Mouse (Mus musculus): ENCODE results near the gene Prkg1. TPM values are rescaled to one million over a fixed set of nuclear protein-coding genes. Genes with fewer than 3 reads are reported as not detected.
A peak's percentile ranks its signal among the peaks of the same experiment; 100 is the strongest.
"Not testable (repeated sequence)": the region's sequence is repeated elsewhere in the genome, so short reads cannot be mapped to it uniquely, and the experiment has no call there.

Prkg1 gene
- polyA plus RNA-seq, 1 experiment from 2014 or later = 16.8 TPM

DNA sequence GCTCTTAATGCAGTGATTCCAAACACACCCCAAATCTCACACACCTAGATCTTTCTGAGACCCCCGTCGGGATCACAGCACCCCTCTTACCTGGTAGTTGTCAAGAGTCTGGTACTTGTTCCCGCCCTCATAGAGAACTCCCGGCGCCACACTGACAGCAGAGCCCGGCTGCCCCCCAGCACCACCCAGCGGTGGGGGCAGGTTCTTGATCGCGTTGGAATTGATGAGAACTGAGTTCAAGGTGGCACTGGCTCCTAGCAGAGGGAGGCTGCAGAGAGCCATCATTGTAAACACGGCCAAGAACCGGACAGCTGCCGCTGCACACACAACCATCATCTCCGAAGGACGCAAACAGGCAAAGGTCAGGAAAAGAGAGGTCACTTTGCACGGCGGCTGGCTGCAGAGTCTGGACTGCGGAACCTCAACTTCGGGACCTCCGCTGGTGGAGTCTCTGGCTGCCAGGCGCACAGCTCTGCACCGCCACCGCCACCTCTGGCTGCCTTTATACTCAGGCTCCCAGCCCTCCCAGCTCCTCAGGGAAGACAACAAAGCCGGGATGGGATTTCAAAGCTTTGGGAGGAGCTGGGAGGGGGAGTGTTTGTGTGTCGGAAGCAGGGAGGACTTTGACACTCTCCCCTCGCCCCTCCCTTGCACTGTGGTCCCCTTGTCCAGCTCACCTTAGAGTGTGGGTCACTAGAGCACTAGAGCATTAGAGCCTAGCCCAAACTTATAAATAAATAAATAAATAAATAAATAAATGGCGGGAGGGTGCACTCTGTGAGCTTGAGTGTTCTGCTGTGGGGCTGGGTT, 1215.6 kb downstream of the Prkg1 start, which contains the start of gene Dkk1:
TSS of gene Dkk1 (minus strand) at position 622 of the 810 bp plus-strand sequence.
- Histone ChIP-seq H3K36me3 (no peaks in the 10 kb centered on the region), H3K9ac (peak within 1 kb of the TSS; percentile 47), H3K4me3 (peak within 1 kb of the TSS; percentile 45), H3K27ac (peak within 1 kb of the TSS; percentile 23; the same call in 1 of the 2 replicates), H3K27me3 (peaks cover 41% of the 10 kb centered on the region), H3K9me3 (no peaks in the 10 kb centered on the region), H3K4me1 (peaks cover 20% of the 10 kb centered on the region; the same call in 1 of the 2 replicates), H3K4me2 (replicated peaks) (peak within 1 kb of the TSS; percentile 63)
- ATAC-seq (ENCODE audit: insufficient number of reproducible peaks, insufficient read depth, low FRiP score, low TSS enrichment) = peak; percentile 88
- WGBS = 1% methylated on average over 26 of the region's 26 CpGs

DNA sequence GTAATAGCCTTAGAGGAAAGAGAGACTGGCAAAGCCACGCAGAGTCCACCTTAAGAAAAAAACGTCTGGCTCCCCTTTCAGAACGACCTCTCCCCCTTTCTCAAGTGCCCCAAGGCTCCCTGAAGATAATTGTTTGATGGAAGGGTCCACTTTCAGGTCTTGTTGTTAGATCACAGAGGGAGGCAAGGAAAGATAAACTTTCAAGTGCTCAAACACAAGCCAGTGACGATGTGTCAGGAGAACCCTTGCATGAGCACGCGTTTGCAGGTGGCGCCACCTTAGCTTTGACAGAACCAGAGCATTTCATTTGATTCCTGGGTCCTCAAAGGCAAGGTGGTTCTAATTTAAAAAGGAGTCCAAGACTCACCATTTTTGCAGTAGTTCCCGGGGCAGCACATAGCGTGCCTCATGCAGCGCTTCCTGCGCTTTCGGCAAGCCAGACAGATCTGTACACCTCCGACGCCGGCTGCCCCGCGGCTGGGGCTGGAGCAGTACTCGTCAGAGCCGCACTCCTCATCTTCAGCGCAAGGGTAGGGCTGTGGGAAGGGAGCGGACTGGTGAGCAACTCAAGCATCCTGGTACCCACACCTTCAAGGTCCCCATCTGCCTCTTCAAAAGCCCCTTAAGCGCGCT, 1216.3 kb downstream of the Prkg1 start:
- Histone ChIP-seq H3K9me3 (no peaks in the 10 kb centered on the region), H3K27ac (no peak overlapping the region), H3K4me3 (peak overlapping the region; percentile 45), H3K36me3 (no peaks in the 10 kb centered on the region), H3K4me1 (peaks cover 20% of the 10 kb centered on the region; the same call in 1 of the 2 replicates), H3K27me3 (peaks cover 34% of the 10 kb centered on the region), H3K9ac (peak overlapping the region; percentile 47), H3K4me2 (replicated peaks) (peak overlapping the region; percentile 63)
- WGBS = under 1% methylated on average over 23 of the region's 23 CpGs
- peak; percentile 36; the same call in 1 of the 2 replicates for ATAC-seq (ENCODE audit: insufficient number of reproducible peaks, insufficient read depth, low FRiP score, low TSS enrichment)

- WGBS = 2% methylated on average over 44 of the region's 44 CpGs
- Histone ChIP-seq H3K4me2 (replicated peaks) (peak overlapping the region; percentile 65), H3K9ac (peak overlapping the region; percentile 33; the same call in 1 of the 2 replicates), H3K4me3 (peak overlapping the region; percentile 37)
- not testable (repeated sequence) for H3K27me3 ChIP-seq; H3K27ac ChIP-seq; H3K9me3 ChIP-seq; ATAC-seq (ENCODE audit: insufficient number of reproducible peaks, insufficient read depth, low FRiP score, low TSS enrichment); H3K4me1 ChIP-seq; H3K36me3 ChIP-seq
These were observed 1225.4 kb downstream of the Prkg1 start for GRCm38 (mm10) chr19:30539365-30539941.

GRCm38 (mm10) chr19:30516771-30517170, 1248.1 kb downstream of the Prkg1 start:
- WGBS = 57% methylated on average over 6 of the region's 6 CpGs
- Histone ChIP-seq H3K27me3 (no peaks in the 10 kb centered on the region), H3K4me2 (replicated peaks) (no peak overlapping the region), H3K9me3 (no peaks in the 10 kb centered on the region), H3K4me3 (no peak overlapping the region), H3K4me1 (no peaks in the 10 kb centered on the region; the same call in 1 of the 2 replicates), H3K27ac (no peak overlapping the region), H3K9ac (no peak overlapping the region), H3K36me3 (no peaks in the 10 kb centered on the region)
- no peak for ATAC-seq (ENCODE audit: insufficient number of reproducible peaks, insufficient read depth, low FRiP score, low TSS enrichment)

Other genes with a start within 250 kb of the Prkg1 start
- gene A1cf, start 103.7 kb upstream of the Prkg1 start, polyA plus RNA-seq (2016; fragmentation: Nextera tagmentation; extraction: Ambion mirVana) = not detected in 2 replicates

Measured in embryonic facial prominence, embryonic 12.5 days (tissue).